Mouse (Mus musculus) liver, adult 2 months (tissue): ENCODE measurements around the gene Vti1b. TPM values are rescaled to one million over a fixed set of nuclear protein-coding genes. Genes with fewer than 3 reads are reported as not detected.

Source experiments
- DNase-seq: peaks from one replicate; pipeline ENCODE4 v3.0.0-alpha.2; 2011; ENCODE audit warnings: low read depth, low spot score; ENCODE audit errors: extremely low read depth
- H3K27ac ChIP-seq: fragments of 200-500 bp; replicated peaks from 2 replicates; pipeline ENCODE4 v1.5.1; 2012; ENCODE audit warnings: low read depth, mild to moderate bottlenecking, control low read depth, inconsistent platforms, low read length; ENCODE audit not compliant: insufficient read depth
- H3K27me3 ChIP-seq: fragments of 200-500 bp; 2 replicates; pipeline ENCODE4 v1.6.1; 2012; ENCODE audit warnings: mild to moderate bottlenecking, moderate library complexity, low read length, inconsistent platforms; ENCODE audit not compliant: control insufficient read depth, insufficient read depth
- H3K36me3 ChIP-seq: fragments of 200-500 bp; 2 replicates; pipeline ENCODE4 v1.6.1; 2012; ENCODE audit warnings: low read length, inconsistent platforms; ENCODE audit not compliant: control insufficient read depth, insufficient read depth
- H3K4me1 ChIP-seq: fragments of 200-500 bp; 2 replicates; pipeline ENCODE4 v1.6.1; 2011; ENCODE audit warnings: low read length; ENCODE audit not compliant: control insufficient read depth, insufficient read depth
- H3K4me3 ChIP-seq: fragments of 200-500 bp; 2 replicates; pipeline ENCODE4 v1.5.1; 2011; ENCODE audit warnings: low read depth, mild to moderate bottlenecking, control low read depth, low read length, moderate library complexity; ENCODE audit not compliant: insufficient read depth
- H3K79me2 ChIP-seq: fragments of 200-500 bp; 2 replicates; pipeline ENCODE4 v1.6.1; 2012; ENCODE audit warnings: inconsistent platforms, mild to moderate bottlenecking, low read length, moderate library complexity; ENCODE audit not compliant: control insufficient read depth, insufficient read depth
- H3K9ac ChIP-seq: fragments of 200-500 bp; 2 replicates; pipeline ENCODE4 v1.6.1; 2012; ENCODE audit warnings: low read depth, mild to moderate bottlenecking, control low read depth, inconsistent platforms, low read length
- CTCF ChIP-seq: fragments of 200-500 bp; IDR thresholded peaks from 2 replicates; pipeline ENCODE4 v1.5.1; 2011; ENCODE audit warnings: low read depth, low read length, control low read depth
- POLR2A ChIP-seq: fragments of 200-500 bp; IDR thresholded peaks from 2 replicates; pipeline ENCODE4 v1.6.1; 2011; ENCODE audit warnings: low read length, control low read depth; ENCODE audit not compliant: insufficient read depth; ENCODE audit errors: extremely low read depth
- WGBS: fragments of 180-500 bp; shearing (Covaris S2); methylation state at CpG from one replicate; pipeline ENCODE4 v1.1.7; 2018; 5-methylcytosine and 5-hydroxymethylcytosine counted together
- polyA plus RNA-seq: library from polyadenylated mRNA; depleted of rRNA; stranded (reverse); fragments of >200 nt; gene quantifications from 2 replicates; pipeline ENCODE4 v1.2.3, GENCODE M21; 2012; rRNA removed
- total RNA-seq: library from RNA; depleted of rRNA; stranded (reverse); fragments of >200 nt; gene quantifications from 2 replicates; pipeline ENCODE4 v1.2.3, GENCODE M21; 2014; rRNA removed

The Vti1b gene
- 57.1 and 70.7 TPM in 2 replicates for total RNA-seq
- 29.9 and 34.6 TPM in 2 replicates for polyA plus RNA-seq

GRCm38 (mm10) chr12:79172019-79172941 lies at the start of gene Vti1b:
Gene Vti1b, minus strand, starts transcription at chr12:79172667.
- H3K9ac ChIP-seq, result peak within 1 kb of the TSS; percentile 87
- peak; percentile 58; the same call in 1 of the 2 replicates for TF ChIP-seq POLR2A
- peak; percentile 59 for TF ChIP-seq CTCF
- H3K79me2 ChIP-seq, result peaks cover 13% of the 10 kb centered on the region
- H3K27me3 ChIP-seq, result no peaks in the 10 kb centered on the region
- peaks cover 9% of the 10 kb centered on the region for H3K4me1 ChIP-seq
- WGBS, result under 1% methylated on average over 73 of the region's 73 CpGs
- H3K27ac ChIP-seq, result peak within 1 kb of the TSS; percentile 99
- H3K4me3 ChIP-seq, result peak within 1 kb of the TSS; percentile 98
- peak; percentile 85 for DNase-seq
- peaks cover 11% of the 10 kb centered on the region for H3K36me3 ChIP-seq

GRCm38 (mm10) chr12:79217511-79217910 lies 45.0 kb upstream of the Vti1b start:
- DNase-seq, result no peak
- TF ChIP-seq POLR2A (no peak), CTCF (no peak)
- no peak overlapping the region for H3K9ac ChIP-seq
- no peak overlapping the region for H3K4me3 ChIP-seq
- H3K36me3 ChIP-seq, result no peaks in the 10 kb centered on the region
- 27% methylated on average over 5 of the region's 5 CpGs for WGBS
- H3K27ac ChIP-seq, result no peak overlapping the region
- no peaks in the 10 kb centered on the region for H3K27me3 ChIP-seq
- no peaks in the 10 kb centered on the region for H3K79me2 ChIP-seq
- no peaks in the 10 kb centered on the region for H3K4me1 ChIP-seq

- no peaks in the 10 kb centered on the region for H3K27me3 ChIP-seq
- TF ChIP-seq POLR2A (no peak), CTCF (no peak)
- no peak for DNase-seq
- H3K4me1 ChIP-seq, result no peaks in the 10 kb centered on the region
- H3K79me2 ChIP-seq, result no peaks in the 10 kb centered on the region
- no peak overlapping the region for H3K4me3 ChIP-seq
- no peak overlapping the region for H3K9ac ChIP-seq
- no peak overlapping the region for H3K27ac ChIP-seq
- 90% methylated on average over 8 of the region's 8 CpGs for WGBS
- H3K36me3 ChIP-seq, result no peaks in the 10 kb centered on the region
These were observed 39.0 kb upstream of the Vti1b start for GRCm38 (mm10) chr12:79211447-79211846.

DNA sequence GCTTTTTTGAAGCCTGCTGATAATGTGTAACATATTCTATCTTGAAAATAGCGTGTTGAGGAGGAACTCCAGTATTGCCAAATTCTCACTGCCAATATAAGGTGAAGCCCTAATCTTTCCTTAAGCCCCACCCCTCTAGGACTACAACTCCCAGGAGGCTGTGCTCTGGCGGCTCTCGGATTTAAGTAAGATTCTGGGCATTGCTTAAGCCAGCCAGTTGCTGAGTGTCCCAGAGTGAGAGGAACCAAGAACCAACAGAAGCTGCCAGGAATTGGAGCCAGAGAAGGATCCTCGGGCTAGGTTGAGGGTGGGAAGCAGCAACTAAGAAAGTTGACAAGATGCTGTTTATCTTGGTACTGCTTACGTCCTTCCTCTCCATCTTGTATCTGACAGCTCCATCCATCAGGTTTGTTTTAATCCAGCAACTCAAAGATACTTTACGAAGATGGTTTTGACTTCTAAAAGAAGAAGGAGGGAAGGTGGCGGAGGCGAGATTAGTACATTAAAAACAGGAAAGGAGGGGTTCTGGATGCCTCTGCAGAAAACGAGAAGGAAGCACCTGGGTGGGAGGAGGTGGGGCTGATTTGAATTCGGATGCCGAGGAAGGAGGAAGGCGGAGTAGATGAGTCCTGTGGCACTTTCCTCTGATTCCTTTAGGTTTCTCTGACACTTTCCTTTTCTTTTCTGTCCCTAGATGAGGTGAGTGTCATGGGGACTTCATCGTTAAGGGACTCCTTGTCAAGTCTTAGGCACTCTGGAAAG lies 36.4 kb upstream of the Vti1b start, which contains the start of gene Rdh12:
Gene Rdh12, plus strand, starts transcription at position 212 of the 762 bp plus-strand sequence.
- Histone ChIP-seq H3K9ac (no peak within 1 kb of the TSS), H3K27ac (no peak within 1 kb of the TSS), H3K36me3 (no peaks in the 10 kb centered on the region), H3K27me3 (no peaks in the 10 kb centered on the region), H3K4me3 (no peak within 1 kb of the TSS; the same call in 1 of the 2 replicates), H3K4me1 (no peaks in the 10 kb centered on the region), H3K79me2 (no peaks in the 10 kb centered on the region)
- WGBS, result 19% methylated on average over 13 of the region's 13 CpGs
- DNase-seq, result no peak
- TF ChIP-seq POLR2A, result no peak
- TF ChIP-seq CTCF, result no peak

GRCm38 (mm10) chr12:79201882-79202281 lies 29.4 kb upstream of the Vti1b start:
- Histone ChIP-seq H3K27me3 (no peaks in the 10 kb centered on the region), H3K27ac (no peak overlapping the region), H3K4me3 (no peak overlapping the region), H3K79me2 (no peaks in the 10 kb centered on the region), H3K36me3 (no peaks in the 10 kb centered on the region), H3K4me1 (no peaks in the 10 kb centered on the region), H3K9ac (no peak overlapping the region)
- DNase-seq, result no peak
- WGBS, result 77% methylated on average over 3 of the region's 3 CpGs
- no peak for TF ChIP-seq POLR2A
- TF ChIP-seq CTCF, result no peak
